Mouse (Mus musculus): ENCODE data around the gene Gm19668. TPM values are rescaled to one million over a fixed set of nuclear protein-coding genes. Genes with fewer than 3 reads are reported as not detected.

Gene Gm19668
- not detected in 2 replicates for polyA plus RNA-seq (2015; fragmentation: Nextera tagmentation; extraction: Ambion mirVana)

DNA sequence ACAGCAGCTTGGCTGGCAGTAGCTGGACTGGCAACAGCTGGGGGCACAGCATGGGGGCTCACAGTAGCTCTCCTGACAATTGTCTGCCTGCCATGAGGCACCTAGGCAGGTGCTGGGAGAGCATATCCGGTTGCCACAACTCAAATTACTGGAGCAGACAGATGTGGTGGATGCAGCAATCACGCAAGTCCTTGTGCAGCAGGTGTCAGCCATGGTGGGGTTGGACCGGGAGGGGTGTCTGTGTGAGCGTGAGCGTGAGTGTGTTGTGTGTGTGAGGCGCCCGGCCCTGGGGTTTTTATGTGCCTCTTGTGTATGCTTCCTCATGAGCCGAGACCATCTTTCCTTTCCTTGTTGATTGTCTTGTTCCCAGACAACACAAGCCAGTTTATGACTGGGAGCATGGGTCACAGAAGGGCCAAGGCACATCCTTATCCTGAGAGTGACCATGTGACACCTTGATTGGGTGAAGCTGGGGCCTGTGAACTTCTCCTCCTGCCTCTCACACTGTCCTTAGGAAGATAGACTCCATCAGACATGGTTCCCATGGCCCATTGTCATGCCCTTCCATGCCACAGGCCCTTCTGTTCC lies at the start of gene Gm19668:
TSS of gene Gm19668 (minus strand) at position 213 of the 588 bp plus-strand sequence.
- no peak within 1 kb of the TSS for H3K9ac ChIP-seq
- no peaks in the 10 kb centered on the region for H3K36me3 ChIP-seq (replicated peaks)
- H3K4me3 ChIP-seq (replicated peaks) = no peak within 1 kb of the TSS
- no peak for ATAC-seq (ENCODE audit: insufficient read depth)
- H3K4me1 ChIP-seq (replicated peaks) = no peaks in the 10 kb centered on the region
- H3K9me3 ChIP-seq (replicated peaks) = no peaks in the 10 kb centered on the region
- H3K27ac ChIP-seq (replicated peaks) = no peak within 1 kb of the TSS
- H3K4me2 ChIP-seq = no peak within 1 kb of the TSS
- H3K27me3 ChIP-seq = no peaks in the 10 kb centered on the region
- WGBS (ENCODE audit: insufficient replicate concordance) = 41% methylated on average over 8 of the region's 8 CpGs

GRCm38 (mm10) chr10:77847538-77847937 lies 48.6 kb upstream of the Gm19668 start:
- WGBS (ENCODE audit: insufficient replicate concordance) = 68% methylated on average over 2 of the region's 2 CpGs
- Histone ChIP-seq H3K9me3 (replicated peaks) (no peaks in the 10 kb centered on the region), H3K27ac (replicated peaks) (no peak overlapping the region), H3K4me3 (replicated peaks) (no peak overlapping the region), H3K4me1 (replicated peaks) (no peaks in the 10 kb centered on the region), H3K27me3 (no peaks in the 10 kb centered on the region), H3K36me3 (replicated peaks) (no peaks in the 10 kb centered on the region), H3K9ac (no peak overlapping the region), H3K4me2 (no peak overlapping the region)
- ATAC-seq (ENCODE audit: insufficient read depth) = no peak

- no peak for ATAC-seq (ENCODE audit: insufficient read depth)
- Histone ChIP-seq H3K4me1 (replicated peaks) (no peaks in the 10 kb centered on the region), H3K27ac (replicated peaks) (no peak overlapping the region), H3K9ac (no peak overlapping the region), H3K36me3 (replicated peaks) (no peaks in the 10 kb centered on the region), H3K4me2 (no peak overlapping the region), H3K27me3 (no peaks in the 10 kb centered on the region), H3K4me3 (replicated peaks) (no peak overlapping the region), H3K9me3 (replicated peaks) (no peaks in the 10 kb centered on the region)
- WGBS (ENCODE audit: insufficient replicate concordance) = 28% methylated on average over 2 of the region's 2 CpGs
These were observed 48.0 kb upstream of the Gm19668 start for GRCm38 (mm10) chr10:77846961-77847360.

GRCm38 (mm10) chr10:77846503-77846902 lies 47.6 kb upstream of the Gm19668 start, which contains the start of gene Gm36176:
Gene Gm36176 (plus strand): TSS chr10:77846803.
- WGBS (ENCODE audit: insufficient replicate concordance) = 42% methylated on average over 3 of the region's 3 CpGs
- H3K4me3 ChIP-seq (replicated peaks) = no peak within 1 kb of the TSS
- no peak for ATAC-seq (ENCODE audit: insufficient read depth)
- H3K4me1 ChIP-seq (replicated peaks) = no peaks in the 10 kb centered on the region
- H3K27ac ChIP-seq (replicated peaks) = no peak within 1 kb of the TSS
- no peaks in the 10 kb centered on the region for H3K27me3 ChIP-seq
- no peaks in the 10 kb centered on the region for H3K9me3 ChIP-seq (replicated peaks)
- no peak within 1 kb of the TSS for H3K9ac ChIP-seq
- H3K4me2 ChIP-seq = no peak within 1 kb of the TSS
- no peaks in the 10 kb centered on the region for H3K36me3 ChIP-seq (replicated peaks)

DNA sequence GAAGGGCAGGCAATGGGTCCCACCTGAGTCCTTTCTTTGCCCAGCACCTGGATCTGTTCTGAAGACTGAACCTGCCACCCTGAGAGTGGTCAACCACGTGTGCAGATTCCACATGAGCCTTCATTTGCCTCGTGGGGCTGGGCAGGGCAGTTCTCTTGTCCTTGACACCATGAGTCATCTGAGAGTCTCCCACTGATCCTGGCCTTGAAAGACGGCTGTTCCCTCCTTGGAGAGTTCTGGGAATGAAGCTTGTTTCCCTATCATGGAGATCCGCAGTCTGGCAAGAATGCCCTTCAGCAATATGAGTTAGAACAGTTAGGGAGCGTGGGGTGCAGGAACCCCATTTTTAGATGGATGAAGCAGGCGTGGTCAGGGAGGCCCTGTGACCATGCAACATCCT lies 40.1 kb upstream of the Gm19668 start:
- Histone ChIP-seq H3K27me3 (no peaks in the 10 kb centered on the region), H3K9ac (no peak overlapping the region), H3K4me1 (replicated peaks) (no peaks in the 10 kb centered on the region), H3K27ac (replicated peaks) (no peak overlapping the region), H3K36me3 (replicated peaks) (no peaks in the 10 kb centered on the region), H3K4me3 (replicated peaks) (no peak overlapping the region), H3K4me2 (no peak overlapping the region), H3K9me3 (replicated peaks) (no peaks in the 10 kb centered on the region)
- 50% methylated on average over 6 of the region's 6 CpGs for WGBS (ENCODE audit: insufficient replicate concordance)
- no peak for ATAC-seq (ENCODE audit: insufficient read depth)

DNA sequence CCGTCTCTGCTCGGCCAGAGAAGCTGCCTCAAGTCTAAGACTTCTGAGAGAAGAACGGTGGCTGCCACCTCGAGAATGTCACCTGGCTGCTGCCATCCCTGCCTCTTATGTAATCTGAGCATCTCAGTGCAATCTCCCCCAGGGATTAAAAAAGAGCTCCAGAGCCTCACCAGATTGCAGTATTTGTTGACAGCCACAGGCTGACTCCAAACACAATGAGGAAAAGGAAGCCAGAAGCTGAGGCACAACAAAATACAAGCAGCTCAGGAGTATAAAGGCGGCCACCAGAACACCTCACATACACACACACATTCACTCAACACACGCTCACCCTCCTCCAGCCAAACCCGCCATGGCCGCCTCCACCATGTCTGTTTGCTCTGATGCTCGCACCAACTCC lies 36.7 kb upstream of the Gm19668 start, which contains the start of gene Krtap10-10:
TSS of gene Krtap10-10 (plus strand) at position 301 of the 400 bp plus-strand sequence.
- H3K4me3 ChIP-seq (replicated peaks) = no peak within 1 kb of the TSS
- WGBS (ENCODE audit: insufficient replicate concordance) = 53% methylated on average over 9 of the region's 9 CpGs
- H3K36me3 ChIP-seq (replicated peaks) = no peaks in the 10 kb centered on the region
- no peaks in the 10 kb centered on the region for H3K4me1 ChIP-seq (replicated peaks)
- H3K4me2 ChIP-seq = no peak within 1 kb of the TSS
- H3K27me3 ChIP-seq = no peaks in the 10 kb centered on the region
- no peak within 1 kb of the TSS for H3K27ac ChIP-seq (replicated peaks)
- H3K9ac ChIP-seq = no peak within 1 kb of the TSS
- no peak for ATAC-seq (ENCODE audit: insufficient read depth)
- no peaks in the 10 kb centered on the region for H3K9me3 ChIP-seq (replicated peaks)

GRCm38 (mm10) chr10:77826951-77827350 lies 28.0 kb upstream of the Gm19668 start, which contains the start of gene Krtap10-4:
Gene Krtap10-4 (minus strand): TSS chr10:77827095.
- ATAC-seq (ENCODE audit: insufficient read depth) = no peak

GRCm38 (mm10) chr10:77819203-77819602 lies 20.3 kb upstream of the Gm19668 start:
- no peak overlapping the region for H3K4me2 ChIP-seq
- 46% methylated on average over 4 of the region's 4 CpGs for WGBS (ENCODE audit: insufficient replicate concordance)
- no peaks in the 10 kb centered on the region for H3K36me3 ChIP-seq (replicated peaks)
- H3K4me3 ChIP-seq (replicated peaks) = no peak overlapping the region
- no peak overlapping the region for H3K9ac ChIP-seq
- H3K9me3 ChIP-seq (replicated peaks) = no peaks in the 10 kb centered on the region
- no peaks in the 10 kb centered on the region for H3K4me1 ChIP-seq (replicated peaks)
- no peak for ATAC-seq (ENCODE audit: insufficient read depth)
- no peak overlapping the region for H3K27ac ChIP-seq (replicated peaks)
- no peaks in the 10 kb centered on the region for H3K27me3 ChIP-seq

More at GRCm38 (mm10) chr10:77826951-77827350, 28.0 kb upstream of the Gm19668 start, which contains the start of gene Krtap10-4:
- Histone ChIP-seq H3K4me3 (replicated peaks) (no peak within 1 kb of the TSS), H3K27ac (replicated peaks) (no peak within 1 kb of the TSS), H3K36me3 (replicated peaks) (no peaks in the 10 kb centered on the region), H3K4me2 (no peak within 1 kb of the TSS), H3K4me1 (replicated peaks) (no peaks in the 10 kb centered on the region), H3K9ac (no peak within 1 kb of the TSS), H3K27me3 (no peaks in the 10 kb centered on the region), H3K9me3 (replicated peaks) (no peaks in the 10 kb centered on the region)
- 39% methylated on average over 6 of the region's 6 CpGs for WGBS (ENCODE audit: insufficient replicate concordance)

DNA sequence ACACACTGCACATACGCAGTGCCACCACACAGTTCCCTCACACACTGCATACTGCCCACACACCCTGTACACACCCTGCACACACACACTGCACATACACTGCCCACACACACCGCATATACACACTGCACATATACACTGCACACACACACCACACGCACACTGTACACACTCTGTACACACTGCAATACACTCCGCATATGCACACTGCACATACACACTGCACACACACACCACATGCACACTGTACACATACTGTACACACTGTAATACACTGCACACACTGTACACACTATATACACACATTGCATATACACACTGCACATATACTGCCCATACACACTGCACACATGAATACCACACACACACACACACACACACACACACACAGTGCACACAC lies 19.6 kb upstream of the Gm19668 start:
- no peak for ATAC-seq (ENCODE audit: insufficient read depth)
- 80% methylated on average over 4 of the region's 4 CpGs for WGBS (ENCODE audit: insufficient replicate concordance)
- Histone ChIP-seq H3K36me3 (replicated peaks) (no peaks in the 10 kb centered on the region), H3K9me3 (replicated peaks) (no peaks in the 10 kb centered on the region), H3K9ac (no peak overlapping the region), H3K27me3 (no peaks in the 10 kb centered on the region), H3K4me1 (replicated peaks) (no peaks in the 10 kb centered on the region), H3K4me2 (no peak overlapping the region), H3K27ac (replicated peaks) (no peak overlapping the region), H3K4me3 (replicated peaks) (no peak overlapping the region)

GRCm38 (mm10) chr10:77815514-77815913 lies 16.6 kb upstream of the Gm19668 start:
- Histone ChIP-seq H3K4me1 (replicated peaks) (no peaks in the 10 kb centered on the region), H3K4me2 (no peak overlapping the region), H3K9ac (no peak overlapping the region), H3K27me3 (no peaks in the 10 kb centered on the region), H3K27ac (replicated peaks) (no peak overlapping the region), H3K36me3 (replicated peaks) (no peaks in the 10 kb centered on the region), H3K4me3 (replicated peaks) (no peak overlapping the region), H3K9me3 (replicated peaks) (no peaks in the 10 kb centered on the region)
- no peak for ATAC-seq (ENCODE audit: insufficient read depth)
- WGBS (ENCODE audit: insufficient replicate concordance) = 25% methylated on average over 5 of the region's 5 CpGs

DNA sequence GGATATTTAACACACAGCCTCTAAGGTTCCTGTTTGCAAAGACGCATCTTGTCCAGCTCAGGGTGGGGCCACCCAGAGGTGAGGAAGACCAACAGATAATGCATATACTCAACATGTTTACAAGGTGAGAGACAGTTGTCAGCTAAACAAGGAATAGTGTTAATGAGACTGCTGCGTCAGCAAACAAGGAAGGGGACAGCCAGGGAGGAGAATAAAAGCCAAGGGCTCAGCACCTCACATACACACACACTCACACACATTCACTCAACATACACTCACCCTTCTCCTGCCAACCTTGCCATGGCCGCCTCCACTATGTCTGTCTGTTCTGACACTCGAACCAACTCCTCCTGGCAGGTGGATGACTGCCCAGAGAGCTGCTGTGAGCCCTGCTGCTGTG lies 15.4 kb upstream of the Gm19668 start, which contains the start of gene Gm2696:
TSS of gene Gm2696 (plus strand) at position 301 of the 400 bp plus-strand sequence.
- H3K4me2 ChIP-seq = no peak within 1 kb of the TSS
- H3K9ac ChIP-seq = no peak within 1 kb of the TSS
- H3K4me3 ChIP-seq (replicated peaks) = no peak within 1 kb of the TSS
- H3K9me3 ChIP-seq (replicated peaks) = no peaks in the 10 kb centered on the region
- H3K36me3 ChIP-seq (replicated peaks) = no peaks in the 10 kb centered on the region
- no peak within 1 kb of the TSS for H3K27ac ChIP-seq (replicated peaks)
- no peak for ATAC-seq (ENCODE audit: insufficient read depth)
- 39% methylated on average over 4 of the region's 4 CpGs for WGBS (ENCODE audit: insufficient replicate concordance)
- H3K27me3 ChIP-seq = no peaks in the 10 kb centered on the region
- no peaks in the 10 kb centered on the region for H3K4me1 ChIP-seq (replicated peaks)

DNA sequence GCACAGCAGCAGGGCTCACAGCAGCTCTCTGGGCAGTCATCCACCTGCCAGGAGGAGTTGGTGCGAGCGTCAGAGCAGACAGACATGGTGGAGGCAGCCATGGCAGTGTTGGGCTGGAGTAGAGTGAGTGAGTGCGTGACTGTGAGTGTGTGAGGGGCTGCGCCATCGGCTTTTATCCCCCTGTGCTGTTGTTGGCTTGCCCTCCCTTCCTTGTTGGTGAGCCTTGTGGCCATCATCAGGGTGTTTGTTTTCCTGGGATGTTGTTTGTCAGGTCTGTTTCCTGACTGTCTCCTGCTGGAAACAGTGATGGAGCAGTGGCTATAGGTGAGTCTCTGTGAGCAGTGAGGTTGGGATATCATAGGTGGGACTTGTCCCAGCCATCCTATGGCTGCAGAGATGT lies 12.8 kb upstream of the Gm19668 start, which contains the start of gene Gm9507:
TSS of gene Gm9507 (minus strand) at position 101 of the 400 bp plus-strand sequence.
- H3K4me2 ChIP-seq = no peak within 1 kb of the TSS
- no peaks in the 10 kb centered on the region for H3K27me3 ChIP-seq
- no peak within 1 kb of the TSS for H3K9ac ChIP-seq
- no peaks in the 10 kb centered on the region for H3K36me3 ChIP-seq (replicated peaks)
- ATAC-seq (ENCODE audit: insufficient read depth) = no peak
- H3K9me3 ChIP-seq (replicated peaks) = no peaks in the 10 kb centered on the region
- no peak within 1 kb of the TSS for H3K27ac ChIP-seq (replicated peaks)
- no peak within 1 kb of the TSS for H3K4me3 ChIP-seq (replicated peaks)
- WGBS (ENCODE audit: insufficient replicate concordance) = 51% methylated on average over 5 of the region's 5 CpGs
- no peaks in the 10 kb centered on the region for H3K4me1 ChIP-seq (replicated peaks)
